Mouse (Mus musculus) testis, postnatal 10 days (tissue): ENCODE data around the gene Pold3.

Experiments used
- DNase-seq: peaks from one replicate; pipeline ENCODE4 v3.0.0; 2021; ENCODE audit warnings: low spot score

Pold3 gene

GRCm38 (mm10) chr7:100121376-100121789, at the start of gene Pold3:
TSS of gene Pold3 (minus strand) at chr7:100121565.
- peak; percentile 99 for DNase-seq

- no peak for DNase-seq
These were observed 49.4 kb upstream of the Pold3 start for GRCm38 (mm10) chr7:100170756-100171155.

- no peak for DNase-seq
These were observed 47.3 kb upstream of the Pold3 start for GRCm38 (mm10) chr7:100168654-100169053.

GRCm38 (mm10) chr7:100163506-100163905, 42.1 kb upstream of the Pold3 start:
- no peak for DNase-seq

- no peak for DNase-seq
These were observed 38.6 kb upstream of the Pold3 start for GRCm38 (mm10) chr7:100160006-100160405.

- DNase-seq: peak; percentile 94
These were observed 37.9 kb upstream of the Pold3 start, which contains the start of gene Lipt2 for GRCm38 (mm10) chr7:100159105-100159841. TSS of gene Lipt2 (plus strand) at chr7:100159277.

- no peak for DNase-seq
These were observed 36.3 kb upstream of the Pold3 start for GRCm38 (mm10) chr7:100157669-100158068.

GRCm38 (mm10) chr7:100150626-100151025, 29.3 kb upstream of the Pold3 start:
- DNase-seq: no peak

GRCm38 (mm10) chr7:100150086-100150485, 28.7 kb upstream of the Pold3 start:
- no peak for DNase-seq

- DNase-seq: no peak
These were observed 27.2 kb upstream of the Pold3 start for GRCm38 (mm10) chr7:100148586-100148985.

GRCm38 (mm10) chr7:100140591-100140990, 19.2 kb upstream of the Pold3 start:
- no peak for DNase-seq

- DNase-seq: peak; percentile 3
These were observed 16.7 kb upstream of the Pold3 start for GRCm38 (mm10) chr7:100138075-100138474.

- no peak for DNase-seq
These were observed 15.7 kb upstream of the Pold3 start for GRCm38 (mm10) chr7:100137038-100137437.

GRCm38 (mm10) chr7:100132379-100132778, 11.0 kb upstream of the Pold3 start:
- DNase-seq: no peak

GRCm38 (mm10) chr7:100130592-100130991, 9.2 kb upstream of the Pold3 start:
- DNase-seq: peak; percentile 32

GRCm38 (mm10) chr7:100128262-100129041, 7.1 kb upstream of the Pold3 start:
- peak; percentile 34 for DNase-seq

- peak; percentile 27 for DNase-seq
These were observed 5.1 kb upstream of the Pold3 start for GRCm38 (mm10) chr7:100126514-100126913.

- peak; percentile 43 for DNase-seq
These were observed 3.8 kb upstream of the Pold3 start for GRCm38 (mm10) chr7:100125166-100125565.

- peak; percentile 76 for DNase-seq
These were observed 2.8 kb upstream of the Pold3 start for GRCm38 (mm10) chr7:100124211-100124610.

GRCm38 (mm10) chr7:100123486-100123885, 2.1 kb upstream of the Pold3 start:
- peak; percentile 79 for DNase-seq

- DNase-seq: peak; percentile 87
These were observed 539 bp downstream of the Pold3 start for GRCm38 (mm10) chr7:100120791-100121261.

GRCm38 (mm10) chr7:100114279-100114678, 7.1 kb downstream of the Pold3 start:
- DNase-seq: no peak

GRCm38 (mm10) chr7:100113821-100114220, 7.5 kb downstream of the Pold3 start:
- DNase-seq: no peak
